Mouse (Mus musculus) layer of hippocampus, postnatal 36 days (tissue): ENCODE results near the gene 9530053A07Rik. TPM values are rescaled to one million over a fixed set of nuclear protein-coding genes. Genes with fewer than 3 reads are reported as not detected.

Experiments
- total RNA-seq, 2 experiments: library from RNA; stranded (reverse); gene quantifications; 2 replicates each; pipeline ENCODE4 v1.2.3; 2021

The 9530053A07Rik gene
- total RNA-seq, 2 experiments from 2014 or later, result not detected

Other genes with a start within 250 kb of the 9530053A07Rik start
- 10 to 100 TPM; 15.2 to 16.0 TPM for gene Zfp974, start 200.0 kb upstream of the 9530053A07Rik start, total RNA-seq
- gene Zfp780b, start 150.3 kb upstream of the 9530053A07Rik start, total RNA-seq, result 10 to 100 TPM; 21.6 TPM
- 1 to 10 TPM; 5.7 to 6.8 TPM for gene Zfp850, start 115.4 kb upstream of the 9530053A07Rik start, total RNA-seq
- 100 to 1,000 TPM; 122 to 131 TPM for gene Psmc4, start 79.4 kb upstream of the 9530053A07Rik start, total RNA-seq
- gene Fcgbp, start 58.2 kb upstream of the 9530053A07Rik start, total RNA-seq, result under 1 TPM; 0.81 to 0.92 TPM
- gene Fbl, start 40.2 kb downstream of the 9530053A07Rik start, total RNA-seq, result 10 to 100 TPM; 48.3 to 55.8 TPM
- gene Dyrk1b, start 50.0 kb downstream of the 9530053A07Rik start, total RNA-seq, result 10 to 100 TPM; 45.7 to 52.4 TPM
- 10 to 100 TPM; 52.9 to 60.9 TPM for gene Eid2, start 138.4 kb downstream of the 9530053A07Rik start, total RNA-seq
- 10 to 100 TPM; 36.5 to 36.8 TPM for gene Eid2b, start 148.3 kb downstream of the 9530053A07Rik start, total RNA-seq
- 1 to 10 TPM in 1 of 2 experiments, under 1 TPM in 1; 0.27 to 1.8 TPM for gene Selenov, start 161.7 kb downstream of the 9530053A07Rik start, total RNA-seq
- 1 to 10 TPM; 2.1 to 2.8 TPM for gene Dll3, start 172.8 kb downstream of the 9530053A07Rik start, total RNA-seq
- 10 to 100 TPM; 41.1 to 42.1 TPM for gene Timm50, start 182.6 kb downstream of the 9530053A07Rik start, total RNA-seq
- 100 to 1,000 TPM; 114 to 122 TPM for gene Supt5, start 209.3 kb downstream of the 9530053A07Rik start, total RNA-seq
- gene Rps16, start 221.2 kb downstream of the 9530053A07Rik start, total RNA-seq, result 100 to 1,000 TPM; 454 to 471 TPM
- 1 to 10 TPM; 5.5 to 7.4 TPM for gene Plekhg2, start 243.1 kb downstream of the 9530053A07Rik start, total RNA-seq